Mouse (Mus musculus) embryonic fibroblast, embryonic 13.5 days (primary cell): ENCODE measurements around the gene Rabep1. TPM values are rescaled to one million over a fixed set of nuclear protein-coding genes. Genes with fewer than 3 reads are reported as not detected.
A peak's percentile ranks its signal among the peaks of the same experiment; 100 is the strongest.

Experiments used
- H3K27ac ChIP-seq: 2 replicates; pipeline ENCODE4 v1.5.1; 2012; ENCODE audit warnings: low read length, control low read depth, inconsistent platforms; ENCODE audit not compliant: insufficient read depth
- H3K4me1 ChIP-seq: 2 replicates; pipeline ENCODE4 v1.6.1; 2011; ENCODE audit warnings: low read length; ENCODE audit not compliant: control insufficient read depth, insufficient read depth
- H3K4me3 ChIP-seq: 2 replicates; pipeline ENCODE4 v1.5.1; 2011; ENCODE audit warnings: mild to moderate bottlenecking, control low read depth, low read length; ENCODE audit not compliant: insufficient read depth
- CTCF ChIP-seq: IDR thresholded peaks from 2 replicates; pipeline ENCODE4 v1.5.1; 2011; ENCODE audit warnings: mild to moderate bottlenecking, control low read depth, low read length, moderate library complexity, borderline replicate concordance; ENCODE audit not compliant: insufficient read depth
- POLR2A ChIP-seq: IDR thresholded peaks from 2 replicates; pipeline ENCODE4 v1.6.1; 2011; ENCODE audit warnings: low read depth, mild to moderate bottlenecking, control low read depth, low read length, moderate library complexity
- polyA plus RNA-seq: library from polyadenylated mRNA; stranded (reverse); fragments of >200 nt; gene quantifications from 2 replicates; pipeline ENCODE4 v1.2.4, GENCODE M21; 2011; ENCODE audit warnings: low read depth; ENCODE audit not compliant: missing spikeins, insufficient read length

Rabep1 gene
- polyA plus RNA-seq, 1 experiment, result 54.8 TPM

- no peaks in the 10 kb centered on the region for H3K4me1 ChIP-seq
- H3K4me3 ChIP-seq, result no peak overlapping the region
- no peak overlapping the region for H3K27ac ChIP-seq
- TF ChIP-seq POLR2A (no peak), CTCF (no peak)
These were observed 32.9 kb upstream of the Rabep1 start for GRCm38 (mm10) chr11:70811471-70812240.

DNA sequence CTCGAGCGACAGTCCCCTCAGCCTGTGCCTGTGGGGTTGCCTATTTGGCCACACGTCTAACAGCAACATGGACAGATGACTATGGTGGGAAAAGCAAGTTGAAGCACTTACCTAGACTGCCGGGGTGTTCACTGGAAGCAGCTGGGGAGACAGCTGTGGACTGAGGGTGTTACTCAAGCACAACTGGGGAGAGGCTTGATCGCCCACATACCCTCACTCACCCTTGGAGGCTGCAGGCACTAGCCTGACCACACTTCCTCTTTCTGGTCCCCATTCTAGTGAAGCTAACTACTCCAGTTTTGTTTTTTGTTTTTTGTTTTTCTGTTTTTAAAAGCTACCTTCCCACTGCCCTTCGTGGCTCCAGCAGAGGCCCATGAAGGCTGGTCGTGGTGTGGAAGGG is 32.2 kb upstream of the Rabep1 start, which contains the start of gene Scimp:
TSS of gene Scimp (minus strand) at position 222 of the 400 bp plus-strand sequence.
- Histone ChIP-seq H3K4me3 (no peak within 1 kb of the TSS), H3K4me1 (no peaks in the 10 kb centered on the region), H3K27ac (no peak within 1 kb of the TSS)
- TF ChIP-seq CTCF, result no peak
- TF ChIP-seq POLR2A, result no peak

DNA sequence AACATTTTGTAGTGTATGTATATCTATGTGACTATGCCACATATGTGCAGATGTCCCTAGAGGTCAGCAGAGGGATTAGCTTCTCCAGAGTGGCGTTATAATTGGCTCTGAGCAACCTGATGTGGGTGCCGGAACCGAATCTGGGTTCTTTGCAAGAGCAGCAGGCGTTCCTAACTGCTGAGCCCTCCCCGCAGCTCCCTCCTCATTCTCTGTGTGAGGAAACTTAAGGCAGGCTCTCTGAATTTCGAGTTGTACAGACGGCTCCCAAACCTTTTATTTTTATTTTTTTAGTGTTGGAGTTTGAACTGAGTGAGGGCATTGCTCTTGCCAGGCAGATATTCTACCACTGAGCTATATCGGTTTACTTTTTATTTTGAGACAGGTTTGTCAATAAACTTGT is 29.5 kb upstream of the Rabep1 start:
- Histone ChIP-seq H3K27ac (no peak overlapping the region), H3K4me3 (no peak overlapping the region), H3K4me1 (no peaks in the 10 kb centered on the region)
- no peak for TF ChIP-seq CTCF

GRCm38 (mm10) chr11:70815498-70816078 is 29.0 kb upstream of the Rabep1 start:
- no peak overlapping the region for H3K27ac ChIP-seq
- TF ChIP-seq POLR2A (no peak), CTCF (0 out of 2 replicates have a peak, but pooled peaks have one; percentile 17)
- no peak overlapping the region for H3K4me3 ChIP-seq
- no peaks in the 10 kb centered on the region for H3K4me1 ChIP-seq

GRCm38 (mm10) chr11:70816770-70817169 is 27.8 kb upstream of the Rabep1 start:
- TF ChIP-seq CTCF, result no peak
- TF ChIP-seq POLR2A, result no peak
- H3K4me3 ChIP-seq, result no peak overlapping the region
- no peak overlapping the region for H3K27ac ChIP-seq
- no peaks in the 10 kb centered on the region for H3K4me1 ChIP-seq

GRCm38 (mm10) chr11:70820120-70820519 is 24.5 kb upstream of the Rabep1 start:
- TF ChIP-seq CTCF (no peak), POLR2A (no peak)
- no peak overlapping the region for H3K27ac ChIP-seq

GRCm38 (mm10) chr11:70821728-70822591 is 22.6 kb upstream of the Rabep1 start:
- H3K4me1 ChIP-seq, result no peaks in the 10 kb centered on the region
- no peak overlapping the region for H3K27ac ChIP-seq
- H3K4me3 ChIP-seq, result no peak overlapping the region
- TF ChIP-seq POLR2A, result no peak
- TF ChIP-seq CTCF, result no peak

More at GRCm38 (mm10) chr11:70820120-70820519, 24.5 kb upstream of the Rabep1 start:
- no peaks in the 10 kb centered on the region for H3K4me1 ChIP-seq
- H3K4me3 ChIP-seq, result no peak overlapping the region

GRCm38 (mm10) chr11:70826207-70826606 is 18.4 kb upstream of the Rabep1 start:
- TF ChIP-seq POLR2A (no peak), CTCF (no peak)
- H3K4me3 ChIP-seq, result no peak overlapping the region
- H3K4me1 ChIP-seq, result peaks cover 2% of the 10 kb centered on the region; the same call in 1 of the 2 replicates
- no peak overlapping the region for H3K27ac ChIP-seq

- no peak for TF ChIP-seq POLR2A
- no peak for TF ChIP-seq CTCF
- peaks cover 2% of the 10 kb centered on the region; the same call in 1 of the 2 replicates for H3K4me1 ChIP-seq
- H3K27ac ChIP-seq, result no peak overlapping the region
- H3K4me3 ChIP-seq, result no peak overlapping the region
These were observed 15.5 kb upstream of the Rabep1 start for GRCm38 (mm10) chr11:70828975-70829615.
